Mouse (Mus musculus) liver, embryonic 13.5 days (tissue): ENCODE data around the gene Mrps9. TPM values are rescaled to one million over a fixed set of nuclear protein-coding genes. Genes with fewer than 3 reads are reported as not detected.

Experiments used
- ATAC-seq: fragments of 200-750 bp; cut with Nextera tagmentation; 2 replicates; pipeline ENCODE4 v1.8.0; 2017; ENCODE audit warnings: low read depth, mild to moderate bottlenecking, moderate number of reproducible peaks, moderate library complexity
- DNase-seq: peaks from one replicate; pipeline ENCODE4 v3.0.0; 2022
- H3K27ac ChIP-seq: fragments of 300-500 bp; sonication (generic); 2 replicates; pipeline ENCODE4 v1.5.1; 2015; ENCODE audit warnings: moderate library complexity, mild to moderate bottlenecking, inconsistent platforms
- H3K27me3 ChIP-seq: fragments of 300-500 bp; sonication (generic); 2 replicates; pipeline ENCODE4 v1.6.1; 2015; ENCODE audit warnings: mild to moderate bottlenecking, inconsistent platforms
- H3K36me3 ChIP-seq: fragments of 300-500 bp; sonication (generic); 2 replicates; pipeline ENCODE4 v1.6.1; 2015; ENCODE audit warnings: mild to moderate bottlenecking, inconsistent platforms
- H3K4me1 ChIP-seq: fragments of 300-500 bp; sonication (generic); replicated peaks from 2 replicates; pipeline ENCODE4 v1.6.1; 2015; ENCODE audit warnings: inconsistent platforms
- H3K4me2 ChIP-seq: fragments of 300-500 bp; sonication (generic); 2 replicates; pipeline ENCODE4 v1.6.1; 2015; ENCODE audit warnings: inconsistent platforms, mild to moderate bottlenecking, moderate library complexity
- H3K4me3 ChIP-seq: fragments of 300-500 bp; sonication (generic); replicated peaks from 2 replicates; pipeline ENCODE4 v1.5.1; 2015; ENCODE audit warnings: mild to moderate bottlenecking, inconsistent platforms
- H3K9ac ChIP-seq: fragments of 300-500 bp; sonication (generic); 2 replicates; pipeline ENCODE4 v1.6.1; 2015; ENCODE audit warnings: mild to moderate bottlenecking, inconsistent platforms
- H3K9me3 ChIP-seq: fragments of 300-500 bp; sonication (generic); replicated peaks from 2 replicates; pipeline ENCODE4 v1.6.1; 2016; ENCODE audit warnings: inconsistent platforms
- WGBS: fragments of 180-500 bp; shearing (Covaris S2); methylation state at CpG from one replicate; pipeline ENCODE4 v1.1.7; 2015; ENCODE audit not compliant: insufficient replicate concordance; 5-methylcytosine and 5-hydroxymethylcytosine counted together
- polyA plus RNA-seq: library from polyadenylated mRNA; unstranded; fragments of >200 nt; fragmentation: Nextera tagmentation; extraction: Ambion mirVana; gene quantifications from 2 replicates; pipeline ENCODE4 v1.2.1, GENCODE M21; 2015

The Mrps9 gene
- 32.2 and 34.8 TPM in 2 replicates for polyA plus RNA-seq

DNA sequence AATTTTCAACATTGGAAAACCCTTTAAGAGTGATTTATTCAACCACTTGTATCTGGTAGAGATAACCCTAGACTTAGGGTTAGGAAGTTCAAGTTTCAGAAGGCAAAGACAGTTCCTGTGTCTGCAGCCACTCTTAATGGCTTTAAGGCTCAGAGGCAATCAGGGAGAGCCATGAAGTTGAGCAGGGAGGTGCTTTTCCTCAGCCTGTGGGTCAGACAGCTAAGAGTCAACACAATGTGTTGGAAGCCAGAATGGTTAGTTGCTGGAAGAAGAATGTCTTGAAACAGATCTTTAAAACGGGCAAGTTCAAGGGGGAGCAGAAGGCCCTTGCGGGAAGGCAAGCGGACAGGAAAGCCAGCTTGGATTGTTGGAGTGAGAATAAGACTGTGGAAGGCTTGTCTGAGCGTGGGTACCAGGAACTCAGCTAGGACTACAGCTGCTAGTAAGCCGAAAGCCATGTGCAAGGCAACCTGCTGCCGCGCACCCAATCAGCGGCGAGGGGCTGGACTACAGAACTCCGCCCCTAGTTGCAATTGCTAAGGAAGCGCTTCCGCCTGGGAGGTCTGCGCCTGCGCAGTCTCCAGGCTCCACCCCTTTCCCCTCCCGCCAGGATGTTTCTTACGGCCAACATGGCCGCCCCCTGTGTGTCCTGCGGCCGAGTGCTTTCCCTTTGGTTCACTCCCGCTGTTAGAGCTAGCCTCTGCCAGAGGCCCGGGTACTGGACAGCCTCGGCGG, at the start of gene Mrps9:
Gene Mrps9 (plus strand): TSS at position 571 of the 735 bp plus-strand sequence.
- Histone ChIP-seq H3K4me3 (peak within 1 kb of the TSS; percentile 69), H3K4me1 (peaks cover 12% of the 10 kb centered on the region), H3K27me3 (no peaks in the 10 kb centered on the region), H3K9me3 (no peaks in the 10 kb centered on the region), H3K36me3 (no peaks in the 10 kb centered on the region), H3K9ac (peak within 1 kb of the TSS; percentile 81), H3K4me2 (peak within 1 kb of the TSS; percentile 78), H3K27ac (0 out of 2 replicates have a peak within 1 kb of the TSS, but pooled peaks have one; percentile 3)
- peak; percentile 98 for ATAC-seq
- WGBS: under 1% methylated on average over 23 of the region's 23 CpGs
- DNase-seq: peak; percentile 95

GRCm38 (mm10) chr1:42813301-42813845, 37.7 kb upstream of the Mrps9 start:
- Histone ChIP-seq H3K9me3 (no peaks in the 10 kb centered on the region), H3K36me3 (no peaks in the 10 kb centered on the region), H3K27ac (no peak overlapping the region), H3K4me1 (no peaks in the 10 kb centered on the region), H3K9ac (no peak overlapping the region), H3K4me3 (no peak overlapping the region), H3K27me3 (no peaks in the 10 kb centered on the region), H3K4me2 (no peak overlapping the region)
- DNase-seq (no peak), ATAC-seq (no peak)
- 73% methylated on average over 6 of the region's 6 CpGs for WGBS

GRCm38 (mm10) chr1:42814798-42815619, 36.0 kb upstream of the Mrps9 start:
- WGBS: 69% methylated on average over 15 of the region's 15 CpGs
- Histone ChIP-seq H3K27me3 (no peaks in the 10 kb centered on the region), H3K4me2 (no peak overlapping the region), H3K9me3 (no peaks in the 10 kb centered on the region), H3K27ac (no peak overlapping the region), H3K4me3 (no peak overlapping the region), H3K36me3 (no peaks in the 10 kb centered on the region), H3K4me1 (no peaks in the 10 kb centered on the region), H3K9ac (no peak overlapping the region)
- ATAC-seq (no peak), DNase-seq (no peak)

DNA sequence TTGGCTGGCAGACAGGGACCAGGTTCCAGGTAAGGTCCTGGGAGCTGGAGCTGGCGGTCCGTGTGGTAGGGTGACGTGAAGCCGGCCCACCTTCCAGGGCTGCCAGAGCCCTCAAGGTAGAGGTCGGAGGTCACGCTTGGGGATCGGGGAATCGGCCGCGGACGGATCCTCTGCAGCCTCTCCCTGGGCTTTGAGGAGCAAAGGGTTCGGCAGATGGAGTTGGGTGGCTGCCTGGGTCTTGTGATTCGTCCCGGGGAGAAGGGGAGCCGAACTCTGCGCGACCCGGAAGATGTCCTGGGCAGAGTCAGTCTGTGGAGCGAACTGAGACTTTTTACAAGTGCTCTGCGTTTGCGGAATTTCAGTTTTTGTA, 350 bp downstream of the Mrps9 start:
- no peaks in the 10 kb centered on the region for H3K36me3 ChIP-seq
- WGBS: 0% methylated on average over 21 of the region's 21 CpGs
- H3K27me3 ChIP-seq: no peaks in the 10 kb centered on the region
- peak overlapping the region; percentile 81 for H3K9ac ChIP-seq
- peaks cover 12% of the 10 kb centered on the region for H3K4me1 ChIP-seq
- peak overlapping the region; percentile 78 for H3K4me2 ChIP-seq
- 0 out of 2 replicates have a peak overlapping the region, but pooled peaks have one; percentile 3 for H3K27ac ChIP-seq
- DNase-seq: no peak
- peak overlapping the region; percentile 69 for H3K4me3 ChIP-seq
- no peaks in the 10 kb centered on the region for H3K9me3 ChIP-seq
- peak; percentile 77 for ATAC-seq

- Histone ChIP-seq H3K4me3 (peak overlapping the region; percentile 69), H3K4me2 (peak overlapping the region; percentile 78), H3K36me3 (no peaks in the 10 kb centered on the region), H3K9ac (peak overlapping the region; percentile 81), H3K4me1 (peaks cover 12% of the 10 kb centered on the region), H3K9me3 (no peaks in the 10 kb centered on the region), H3K27me3 (no peaks in the 10 kb centered on the region), H3K27ac (no peak overlapping the region)
- ATAC-seq: no peak
- 3% methylated on average over 16 of the region's 16 CpGs for WGBS
- no peak for DNase-seq
Measured at GRCm38 (mm10) chr1:42851810-42852209, 777 bp downstream of the Mrps9 start.

DNA sequence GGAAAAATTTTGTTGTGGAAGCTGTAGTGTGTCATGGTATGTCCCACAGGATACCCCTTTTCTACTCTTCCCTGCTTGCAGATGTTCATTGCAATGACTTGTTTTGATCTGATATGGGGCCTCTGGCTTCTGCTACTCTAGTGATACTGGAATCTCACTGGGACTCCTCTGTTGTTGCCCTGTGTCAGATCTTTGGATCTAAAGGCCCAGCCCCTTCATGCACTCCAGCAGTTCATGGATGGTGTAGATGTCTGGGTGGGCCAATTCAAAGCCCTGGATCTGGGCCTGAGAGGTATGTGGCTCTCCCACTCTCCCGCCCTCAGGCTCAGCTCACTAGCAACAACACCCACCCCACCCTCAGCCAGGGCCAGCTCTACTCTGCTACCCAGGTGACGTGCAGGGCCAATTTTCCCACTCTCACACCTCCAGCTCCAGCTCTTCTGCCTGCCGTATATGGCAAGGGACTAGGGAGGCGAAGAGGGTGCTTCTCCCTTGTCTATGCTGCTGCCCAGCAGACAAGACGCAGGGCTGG, 13.8 kb downstream of the Mrps9 start:
- 90% methylated on average over 5 of the region's 5 CpGs for WGBS
- H3K36me3 ChIP-seq: peaks cover 25% of the 10 kb centered on the region

DNA sequence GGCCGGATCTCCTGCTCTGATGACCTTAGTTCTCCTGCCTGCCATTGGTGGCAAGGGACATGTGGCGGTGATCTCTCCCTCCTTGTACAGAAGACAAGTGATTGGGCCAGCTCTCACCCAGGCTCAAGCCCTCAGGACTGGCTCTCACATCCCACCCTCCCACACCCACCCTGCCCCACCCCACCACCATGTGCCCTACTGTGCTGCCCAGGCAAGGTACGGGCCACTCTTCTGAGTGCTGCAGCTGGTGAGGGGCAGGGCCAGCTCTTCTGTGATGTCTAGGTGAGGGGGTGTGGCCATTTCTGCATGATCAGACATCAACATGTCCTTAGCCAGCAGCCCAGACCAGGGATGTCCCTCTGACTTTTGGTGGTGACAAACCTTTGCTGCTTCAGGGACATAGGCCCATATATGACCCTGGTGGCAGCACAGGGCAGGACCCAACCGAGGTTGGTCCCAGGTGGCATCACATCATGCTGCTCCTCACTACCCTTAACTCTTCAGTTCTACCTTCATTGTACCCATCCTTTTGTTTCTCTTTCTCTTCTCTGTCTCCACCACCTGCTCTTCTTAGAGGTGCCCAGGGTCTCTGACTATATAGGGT, 14.4 kb downstream of the Mrps9 start:
- no peak overlapping the region for H3K27ac ChIP-seq
- 89% methylated on average over 4 of the region's 4 CpGs for WGBS
- H3K9ac ChIP-seq: no peak overlapping the region
- peaks cover 19% of the 10 kb centered on the region for H3K4me1 ChIP-seq
- H3K36me3 ChIP-seq: peaks cover 25% of the 10 kb centered on the region
- H3K4me2 ChIP-seq: no peak overlapping the region
- no peaks in the 10 kb centered on the region for H3K9me3 ChIP-seq
- DNase-seq (no peak), ATAC-seq (no peak)
- no peak overlapping the region for H3K4me3 ChIP-seq
- H3K27me3 ChIP-seq: no peaks in the 10 kb centered on the region

More for the DNA sequence above, 13.8 kb downstream of the Mrps9 start:
- no peak for DNase-seq
- Histone ChIP-seq H3K9me3 (no peaks in the 10 kb centered on the region), H3K27ac (no peak overlapping the region), H3K27me3 (no peaks in the 10 kb centered on the region), H3K4me1 (peaks cover 16% of the 10 kb centered on the region), H3K9ac (no peak overlapping the region), H3K4me3 (no peak overlapping the region), H3K4me2 (no peak overlapping the region)
- ATAC-seq: peak; percentile 70

GRCm38 (mm10) chr1:42865986-42866385, 15.0 kb downstream of the Mrps9 start:
- Histone ChIP-seq H3K36me3 (peaks cover 25% of the 10 kb centered on the region), H3K9ac (no peak overlapping the region), H3K4me2 (no peak overlapping the region), H3K4me3 (no peak overlapping the region), H3K27ac (no peak overlapping the region), H3K9me3 (no peaks in the 10 kb centered on the region), H3K27me3 (no peaks in the 10 kb centered on the region), H3K4me1 (peaks cover 21% of the 10 kb centered on the region)
- ATAC-seq (no peak; the same call in 1 of the 2 replicates), DNase-seq (no peak)
- 87% methylated on average over 4 of the region's 4 CpGs for WGBS

DNA sequence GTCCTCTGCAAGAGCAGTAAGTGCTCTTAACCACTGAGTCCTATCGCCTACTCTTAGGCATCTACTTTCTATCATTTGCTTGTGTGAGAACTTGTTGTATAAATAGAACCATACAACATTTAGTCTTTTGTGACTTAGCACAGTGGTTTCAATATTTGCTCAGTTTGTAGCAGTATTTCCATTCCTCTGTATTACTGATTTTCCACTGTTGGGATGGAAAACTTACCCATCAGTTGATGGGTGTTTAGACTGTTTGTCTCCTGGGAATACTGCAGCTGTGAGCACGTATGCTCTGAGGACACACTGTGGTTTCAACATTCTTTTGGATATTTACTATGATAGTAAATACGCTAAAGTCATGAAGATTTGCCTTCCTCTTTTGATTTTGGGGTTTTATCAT, 16.2 kb downstream of the Mrps9 start:
- no peak for DNase-seq
- Histone ChIP-seq H3K4me1 (peaks cover 24% of the 10 kb centered on the region), H3K9me3 (no peaks in the 10 kb centered on the region), H3K27me3 (no peaks in the 10 kb centered on the region), H3K9ac (no peak overlapping the region), H3K36me3 (peaks cover 29% of the 10 kb centered on the region), H3K27ac (no peak overlapping the region), H3K4me3 (no peak overlapping the region), H3K4me2 (no peak overlapping the region)
- no peak for ATAC-seq
- 77% methylated on average over 3 of the region's 3 CpGs for WGBS

DNA sequence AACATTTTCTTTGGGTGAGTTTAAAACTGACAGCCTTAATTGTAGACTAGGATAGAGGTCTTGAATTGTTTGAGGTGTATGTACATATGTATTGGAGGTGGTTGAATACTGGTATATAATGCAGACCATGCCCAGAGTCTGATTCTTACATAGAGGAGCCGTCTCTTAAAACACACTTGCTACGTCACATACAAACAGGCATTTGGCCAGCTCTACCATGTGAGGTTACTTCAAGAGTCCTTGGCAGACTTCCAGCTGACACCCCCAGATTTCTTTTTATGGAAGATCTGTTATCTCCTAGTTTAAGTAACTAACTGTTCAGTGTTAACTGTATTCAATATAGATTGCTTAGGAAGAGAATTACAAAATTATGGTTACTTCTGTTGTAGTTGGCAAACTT, 23.1 kb downstream of the Mrps9 start:
- Histone ChIP-seq H3K9ac (no peak overlapping the region), H3K27me3 (no peaks in the 10 kb centered on the region), H3K4me3 (no peak overlapping the region), H3K9me3 (no peaks in the 10 kb centered on the region), H3K36me3 (0 out of 2 replicates have a peak, but pooled peaks cover 3% of the 10 kb centered on the region), H3K27ac (no peak overlapping the region), H3K4me2 (no peak overlapping the region), H3K4me1 (peaks cover 13% of the 10 kb centered on the region)
- ATAC-seq: no peak
- 76% methylated on average over 2 of the region's 2 CpGs for WGBS
- no peak for DNase-seq

DNA sequence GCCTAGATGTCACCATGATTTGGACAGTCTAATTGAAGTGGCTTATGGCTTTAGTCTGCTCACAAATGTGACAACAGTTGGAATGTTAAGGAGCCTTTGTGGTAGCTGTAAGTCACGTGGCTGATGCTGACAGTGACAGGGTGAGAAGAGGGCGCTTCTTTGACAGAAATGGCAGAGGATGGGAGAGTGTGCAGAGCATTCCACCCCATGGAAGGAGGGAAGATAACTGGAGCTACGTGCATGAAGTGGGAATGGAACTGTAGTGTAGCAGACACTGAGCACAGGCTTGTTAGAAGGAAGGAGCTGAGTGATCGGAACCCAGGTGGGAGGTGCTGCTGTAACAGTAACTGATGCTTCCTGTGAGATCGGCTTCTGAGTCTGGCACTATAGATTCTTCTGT, 24.2 kb downstream of the Mrps9 start:
- Histone ChIP-seq H3K9ac (no peak overlapping the region), H3K4me1 (peaks cover 7% of the 10 kb centered on the region), H3K36me3 (0 out of 2 replicates have a peak, but pooled peaks cover 3% of the 10 kb centered on the region), H3K9me3 (no peaks in the 10 kb centered on the region), H3K4me2 (no peak overlapping the region), H3K27ac (no peak overlapping the region), H3K27me3 (no peaks in the 10 kb centered on the region), H3K4me3 (no peak overlapping the region)
- WGBS: 75% methylated on average over 5 of the region's 5 CpGs
- ATAC-seq (no peak), DNase-seq (no peak)
